Mouse (Mus musculus) embryonic facial prominence, embryonic 15.5 days (tissue): ENCODE data around the gene Gm20390. TPM values are rescaled to one million over a fixed set of nuclear protein-coding genes. Genes with fewer than 3 reads are reported as not detected.

Experiments
- ATAC-seq: fragments of 200-750 bp; cut with Nextera tagmentation; 2 replicates; pipeline ENCODE4 v1.8.0; 2017; ENCODE audit warnings: low read depth, moderate TSS enrichment; ENCODE audit not compliant: insufficient number of reproducible peaks, low FRiP score, low TSS enrichment
- H3K27ac ChIP-seq: fragments of 300-500 bp; sonication (generic); replicated peaks from 2 replicates; pipeline ENCODE4 v1.5.1; 2015; ENCODE audit warnings: mild to moderate bottlenecking, inconsistent platforms
- H3K27me3 ChIP-seq: fragments of 300-500 bp; sonication (generic); 2 replicates; pipeline ENCODE4 v1.6.1; 2015; ENCODE audit warnings: inconsistent platforms
- H3K36me3 ChIP-seq: fragments of 300-500 bp; sonication (generic); 2 replicates; pipeline ENCODE4 v1.6.1; 2015; ENCODE audit warnings: mild to moderate bottlenecking, inconsistent platforms
- H3K4me1 ChIP-seq: fragments of 300-500 bp; sonication (generic); 2 replicates; pipeline ENCODE4 v1.6.1; 2015; ENCODE audit warnings: inconsistent platforms
- H3K4me2 ChIP-seq: fragments of 300-500 bp; sonication (generic); replicated peaks from 2 replicates; pipeline ENCODE4 v1.6.1; 2015; ENCODE audit warnings: mild to moderate bottlenecking, inconsistent platforms
- H3K4me3 ChIP-seq: fragments of 300-500 bp; sonication (generic); replicated peaks from 2 replicates; pipeline ENCODE4 v1.5.1; 2015; ENCODE audit warnings: mild to moderate bottlenecking, inconsistent platforms
- H3K9ac ChIP-seq: fragments of 300-500 bp; sonication (generic); 2 replicates; pipeline ENCODE4 v1.6.1; 2015; ENCODE audit warnings: inconsistent platforms
- H3K9me3 ChIP-seq: fragments of 300-500 bp; sonication (generic); replicated peaks from 2 replicates; pipeline ENCODE4 v1.6.1; 2016; ENCODE audit warnings: inconsistent platforms
- WGBS: fragments of 180-500 bp; shearing (Covaris S2); methylation state at CpG from one replicate; pipeline ENCODE4 v1.1.7; 2015; 5-methylcytosine and 5-hydroxymethylcytosine counted together
- polyA plus RNA-seq: library from polyadenylated mRNA; unstranded; fragments of >200 nt; fragmentation: Nextera tagmentation; extraction: Ambion mirVana; gene quantifications from 2 replicates; pipeline ENCODE4 v1.2.1, GENCODE M21; 2015

Gene Gm20390
- polyA plus RNA-seq, 1 experiment from 2014 or later: 322 TPM

- WGBS: 88% methylated on average over 4 of the region's 4 CpGs
- peaks cover 65% of the 10 kb centered on the region for H3K36me3 ChIP-seq
- ATAC-seq: no peak
Measured at GRCm38 (mm10) chr11:93963013-93963412, 5.1 kb downstream of the Gm20390 start.

DNA sequence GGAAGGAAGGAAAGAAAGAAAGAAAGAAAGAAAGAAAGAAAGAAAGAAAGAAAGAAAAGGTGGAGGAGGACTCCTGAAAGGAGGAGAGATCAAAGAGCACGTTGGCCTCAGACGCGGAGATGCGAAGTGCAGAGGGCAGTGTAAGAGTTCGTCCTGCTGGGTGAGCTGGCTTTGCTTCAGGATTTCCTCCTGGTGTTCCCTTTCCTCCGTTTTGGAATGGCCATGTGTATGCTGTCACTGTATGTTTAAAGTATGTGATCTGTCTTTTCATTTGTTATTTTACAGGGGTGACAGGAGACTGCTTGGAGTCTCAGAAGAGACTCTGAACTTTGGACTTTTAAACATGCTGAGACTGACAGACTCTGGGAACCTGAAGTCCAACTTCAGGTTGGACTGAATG is 6.6 kb downstream of the Gm20390 start:
- 89% methylated on average over 6 of the region's 6 CpGs for WGBS
- Histone ChIP-seq H3K4me1 (peaks cover 4% of the 10 kb centered on the region), H3K36me3 (peaks cover 65% of the 10 kb centered on the region)

More at GRCm38 (mm10) chr11:93963013-93963412, 5.1 kb downstream of the Gm20390 start:
- Histone ChIP-seq H3K4me1 (peaks cover 6% of the 10 kb centered on the region), H3K4me3 (no peak overlapping the region), H3K9ac (no peak overlapping the region), H3K27ac (no peak overlapping the region), H3K4me2 (no peak overlapping the region), H3K9me3 (no peaks in the 10 kb centered on the region), H3K27me3 (no peaks in the 10 kb centered on the region)

GRCm38 (mm10) chr11:93957746-93958145 is 10.3 kb downstream of the Gm20390 start:
- WGBS: 87% methylated on average over 4 of the region's 4 CpGs
- no peak for ATAC-seq
- Histone ChIP-seq H3K36me3 (peaks cover 50% of the 10 kb centered on the region), H3K9ac (no peak overlapping the region), H3K27me3 (no peaks in the 10 kb centered on the region), H3K4me1 (peaks cover 27% of the 10 kb centered on the region), H3K9me3 (no peaks in the 10 kb centered on the region), H3K4me3 (no peak overlapping the region), H3K27ac (no peak overlapping the region), H3K4me2 (no peak overlapping the region)

More for the DNA sequence above, 6.6 kb downstream of the Gm20390 start:
- no peak for ATAC-seq
- Histone ChIP-seq H3K4me3 (no peak overlapping the region), H3K9me3 (no peaks in the 10 kb centered on the region), H3K27me3 (no peaks in the 10 kb centered on the region), H3K27ac (no peak overlapping the region), H3K4me2 (no peak overlapping the region), H3K9ac (no peak overlapping the region)

GRCm38 (mm10) chr11:93957031-93957555 is 11.0 kb downstream of the Gm20390 start:
- H3K9me3 ChIP-seq: no peaks in the 10 kb centered on the region
- H3K9ac ChIP-seq: no peak overlapping the region
- H3K4me3 ChIP-seq: no peak overlapping the region
- no peak for ATAC-seq
- H3K27me3 ChIP-seq: no peaks in the 10 kb centered on the region
- no peak overlapping the region for H3K4me2 ChIP-seq
- 89% methylated on average over 2 of the region's 2 CpGs for WGBS
- H3K36me3 ChIP-seq: peaks cover 51% of the 10 kb centered on the region
- H3K4me1 ChIP-seq: peaks cover 34% of the 10 kb centered on the region
- H3K27ac ChIP-seq: peak overlapping the region; percentile 93

GRCm38 (mm10) chr11:93956159-93956558 is 11.9 kb downstream of the Gm20390 start, which contains the start of gene Nme2:
TSS of gene Nme2 (minus strand) at chr11:93956259.
- WGBS: under 1% methylated on average over 6 of the region's 6 CpGs
- H3K27ac ChIP-seq: peak within 1 kb of the TSS; percentile 93
- no peaks in the 10 kb centered on the region for H3K9me3 ChIP-seq
- ATAC-seq: peak; percentile 13; the same call in 1 of the 2 replicates
- no peaks in the 10 kb centered on the region for H3K27me3 ChIP-seq
- H3K4me2 ChIP-seq: peak within 1 kb of the TSS; percentile 74
- peaks cover 34% of the 10 kb centered on the region for H3K4me1 ChIP-seq
- H3K4me3 ChIP-seq: peak within 1 kb of the TSS; percentile 80
- H3K36me3 ChIP-seq: peaks cover 52% of the 10 kb centered on the region
- H3K9ac ChIP-seq: peak within 1 kb of the TSS; percentile 52

DNA sequence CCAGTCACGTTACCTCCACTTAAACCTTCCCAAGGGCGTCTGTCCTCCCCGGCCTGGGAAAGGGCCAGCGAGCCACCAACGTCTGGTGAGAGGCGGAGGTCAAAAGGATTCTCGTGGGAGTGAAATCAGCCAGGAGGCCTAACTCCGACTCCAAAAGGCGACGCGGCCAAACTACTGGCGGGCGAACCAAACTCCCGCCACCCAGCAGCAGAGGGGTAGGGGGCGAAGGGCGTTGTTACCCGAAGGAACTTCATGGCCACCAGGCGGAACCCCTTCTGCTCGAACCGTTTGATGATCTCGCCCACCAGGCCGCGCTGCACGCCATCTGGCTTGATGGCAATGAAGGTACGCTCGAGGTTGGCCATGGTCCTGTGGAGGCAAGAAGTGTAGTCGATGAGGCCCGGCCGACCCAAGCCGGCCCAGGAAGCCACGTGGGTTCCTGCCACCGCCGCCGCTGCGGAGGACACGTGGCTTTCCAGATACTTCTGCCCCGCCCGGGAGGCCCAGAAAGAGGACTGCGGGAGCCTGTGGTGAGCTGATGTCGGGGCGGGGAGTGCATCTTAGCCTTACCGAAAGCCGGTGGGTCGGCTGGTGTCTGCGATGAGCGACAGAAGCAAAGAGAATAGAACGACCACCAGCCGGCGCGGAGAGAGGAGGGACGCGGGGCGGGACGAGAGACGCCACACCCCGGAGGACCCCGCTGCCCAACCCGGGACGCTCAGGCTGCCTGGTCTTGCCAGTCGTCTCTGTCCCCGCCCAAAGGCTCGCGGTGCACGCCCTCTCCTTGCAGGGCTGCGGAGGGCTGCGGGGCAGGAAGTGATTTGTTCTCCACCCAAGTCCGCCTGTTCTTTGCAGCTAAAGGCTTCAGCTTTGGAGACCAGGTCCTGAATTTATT is 12.6 kb downstream of the Gm20390 start:
- Histone ChIP-seq H3K4me1 (peaks cover 34% of the 10 kb centered on the region), H3K27ac (peak overlapping the region; percentile 93), H3K9ac (peak overlapping the region; percentile 52), H3K9me3 (no peaks in the 10 kb centered on the region), H3K4me3 (peak overlapping the region; percentile 80), H3K4me2 (peak overlapping the region; percentile 74), H3K27me3 (no peaks in the 10 kb centered on the region), H3K36me3 (peaks cover 52% of the 10 kb centered on the region)
- peak; percentile 97 for ATAC-seq
- under 1% methylated on average over 67 of the region's 67 CpGs for WGBS

GRCm38 (mm10) chr11:93954738-93955255 is 13.3 kb downstream of the Gm20390 start:
- H3K36me3 ChIP-seq: peaks cover 51% of the 10 kb centered on the region
- H3K9ac ChIP-seq: peak overlapping the region; percentile 52
- no peaks in the 10 kb centered on the region for H3K9me3 ChIP-seq
- H3K4me3 ChIP-seq: peak overlapping the region; percentile 80
- no peaks in the 10 kb centered on the region for H3K27me3 ChIP-seq
- 35% methylated on average over 13 of the region's 13 CpGs for WGBS
- ATAC-seq: no peak; the same call in 1 of the 2 replicates
- peak overlapping the region; percentile 93; the same call in 1 of the 2 replicates for H3K27ac ChIP-seq
- H3K4me1 ChIP-seq: peaks cover 34% of the 10 kb centered on the region
- peak overlapping the region; percentile 74 for H3K4me2 ChIP-seq

- no peak overlapping the region for H3K4me2 ChIP-seq
- H3K9me3 ChIP-seq: no peaks in the 10 kb centered on the region
- H3K9ac ChIP-seq: no peak overlapping the region
- peaks cover 34% of the 10 kb centered on the region for H3K4me1 ChIP-seq
- no peak overlapping the region for H3K4me3 ChIP-seq
- no peak overlapping the region for H3K27ac ChIP-seq
- H3K27me3 ChIP-seq: no peaks in the 10 kb centered on the region
- H3K36me3 ChIP-seq: peaks cover 51% of the 10 kb centered on the region
- 44% methylated on average over 5 of the region's 5 CpGs for WGBS
- no peak for ATAC-seq
Measured at GRCm38 (mm10) chr11:93952376-93952775, 15.7 kb downstream of the Gm20390 start.

DNA sequence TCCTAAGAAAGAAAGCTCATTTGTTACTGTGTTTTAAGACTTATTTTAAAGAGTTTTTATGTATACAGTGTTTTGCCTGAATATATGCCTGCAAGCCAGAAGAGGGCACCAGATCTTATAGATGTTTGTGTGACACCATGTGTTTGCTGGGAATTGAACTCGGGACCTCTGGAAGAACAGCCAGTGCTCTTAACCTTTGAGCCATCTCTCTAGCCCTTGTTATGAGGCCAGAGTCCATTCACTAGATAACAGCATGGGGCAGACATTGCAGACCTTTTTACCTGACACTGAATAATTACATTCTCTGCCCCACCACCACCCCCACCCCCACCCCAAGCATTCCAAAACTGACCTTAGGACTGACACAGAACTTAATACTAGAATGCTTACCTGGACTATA is 18.0 kb downstream of the Gm20390 start:
- 82% methylated on average over 1 of the region's 1 CpGs for WGBS
- Histone ChIP-seq H3K27ac (no peak overlapping the region), H3K9ac (no peak overlapping the region), H3K4me1 (peaks cover 23% of the 10 kb centered on the region), H3K36me3 (peaks cover 55% of the 10 kb centered on the region), H3K4me2 (no peak overlapping the region), H3K9me3 (no peaks in the 10 kb centered on the region), H3K4me3 (no peak overlapping the region), H3K27me3 (no peaks in the 10 kb centered on the region)
- ATAC-seq: no peak

- Histone ChIP-seq H3K4me1 (peaks cover 17% of the 10 kb centered on the region), H3K9me3 (no peaks in the 10 kb centered on the region), H3K4me2 (no peak overlapping the region), H3K27ac (no peak overlapping the region), H3K27me3 (no peaks in the 10 kb centered on the region), H3K4me3 (no peak overlapping the region), H3K36me3 (peaks cover 53% of the 10 kb centered on the region), H3K9ac (no peak overlapping the region)
- 85% methylated on average over 9 of the region's 9 CpGs for WGBS
- no peak for ATAC-seq
Measured at GRCm38 (mm10) chr11:93948887-93949567, 19.1 kb downstream of the Gm20390 start.

- H3K27me3 ChIP-seq: no peaks in the 10 kb centered on the region
- no peaks in the 10 kb centered on the region for H3K4me1 ChIP-seq
- no peak for ATAC-seq
- H3K4me2 ChIP-seq: no peak overlapping the region
- no peak overlapping the region for H3K9ac ChIP-seq
- H3K9me3 ChIP-seq: no peaks in the 10 kb centered on the region
- peaks cover 27% of the 10 kb centered on the region for H3K36me3 ChIP-seq
- no peak overlapping the region for H3K4me3 ChIP-seq
- H3K27ac ChIP-seq: no peak overlapping the region
- WGBS: 48% methylated on average over 3 of the region's 3 CpGs
Measured at GRCm38 (mm10) chr11:93944986-93945385, 23.1 kb downstream of the Gm20390 start.
